In the genomic region with DNA sequence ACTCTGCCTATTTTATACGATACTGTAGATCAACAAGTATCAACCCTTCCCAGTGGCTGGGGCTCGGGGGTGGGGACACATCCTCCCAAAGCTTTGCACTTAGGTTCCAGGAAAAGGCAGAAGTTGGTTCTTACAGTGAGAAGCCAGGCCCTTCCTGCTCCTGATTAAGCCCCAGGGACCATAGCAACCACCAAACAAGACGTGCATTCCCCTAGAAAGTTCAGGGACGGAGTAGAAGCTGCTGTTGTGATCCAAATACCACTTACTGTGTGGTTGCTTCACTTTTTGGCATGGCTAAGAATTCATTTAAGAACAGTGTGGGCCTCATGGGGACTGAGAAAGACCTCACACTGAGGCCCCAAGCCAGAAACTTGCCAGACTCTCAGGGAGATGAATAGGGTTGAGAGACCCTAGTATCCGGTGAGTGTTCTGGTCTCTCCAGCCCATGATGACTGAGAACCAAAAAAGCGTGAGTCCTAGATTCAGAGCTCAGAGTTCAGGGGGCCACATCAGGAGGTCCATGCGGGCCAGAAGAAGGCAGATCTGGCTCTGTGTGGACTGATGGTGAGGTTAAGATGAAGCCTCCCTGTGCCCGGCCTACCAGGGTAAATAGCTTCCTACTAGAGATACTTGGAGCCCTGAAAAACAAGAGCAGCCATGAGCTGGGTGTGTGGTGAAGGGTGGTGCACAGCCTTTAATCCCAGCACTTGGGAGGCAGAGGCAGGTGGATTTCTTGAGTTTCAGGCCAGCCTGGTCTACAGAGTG, we compare ENCODE assay signal across 9 mouse cellular contexts. TPM values are rescaled to one million over a fixed set of nuclear protein-coding genes. Genes with fewer than 3 reads are reported as not detected.
DNase-seq lines count a peak whose midpoint lies in the region; ATAC-seq and TF ChIP-seq lines count a peak whose summit lies in the region.
"Had no signal": no experiment of that assay in that cellular context is flagged by ENCODE, and none has a peak within 500 bp of the region (broad histone marks: within the 10 kb centered on the region; RNA-seq: fewer than 3 reads in every experiment).

No protein-coding gene starts in this region.

- DNase-seq in forebrain, embryonic 14.5 days (ENCODE audit: low spot score) = no peak
- peak; percentile 26 to 38 for DNase-seq in heart, adult 2 months
- DNase-seq in limb, embryonic 10.5 days (ENCODE audit: low spot score) = no peak
- DNase-seq in frontal cortex, postnatal 14 days (ENCODE audit: low spot score in 2 of 2) = no peak
- no peak for DNase-seq in spleen, postnatal 4 days (ENCODE audit: low spot score in 2 of 2)
- DNase-seq in cerebellum, adult 9-10 months = no peak

- no peak overlapping the region for H3K4me3 ChIP-seq in forebrain, embryonic 15.5 days
- no peak overlapping the region for H3K4me3 ChIP-seq in forebrain, embryonic 14.5 days (ENCODE audit: low read depth, low read length)
- no peak overlapping the region for H3K4me3 ChIP-seq in ES-Bruce4 (ENCODE audit: low read depth, low read length)
- H3K4me3 ChIP-seq in heart, adult 2 months = no peak overlapping the region
- no peak overlapping the region for H3K4me3 ChIP-seq in limb, embryonic 10.5 days
- H3K4me3 ChIP-seq: myocyte had no signal

- no peak for TF ChIP-seq EP300 in ES-Bruce4 (IDR thresholded peaks at IDR 0.05; ENCODE audit: insufficient read depth, low read depth, low read length)
- peak; percentile 61; the same call in 1 of the 2 replicates for TF ChIP-seq EP300 in heart, adult 2 months (IDR thresholded peaks at IDR 0.05; ENCODE audit: insufficient read depth, low read depth, low read length)

- no peaks in the 10 kb centered on the region for H3K27me3 ChIP-seq in forebrain, embryonic 15.5 days
- H3K27me3 ChIP-seq in forebrain, embryonic 14.5 days (replicated peaks; ENCODE audit: control insufficient read depth, insufficient read depth, low read length) = no peaks in the 10 kb centered on the region
- H3K27me3 ChIP-seq in ES-Bruce4 (ENCODE audit: control insufficient read depth, insufficient read depth, low read length, poor library complexity, severe bottlenecking) = no peaks in the 10 kb centered on the region
- no peaks in the 10 kb centered on the region for H3K27me3 ChIP-seq in heart, adult 2 months (ENCODE audit: control insufficient read depth, insufficient read depth, low read length)
- H3K27me3 ChIP-seq in limb, embryonic 10.5 days (ENCODE audit: low read depth, poor library complexity, severe bottlenecking) = no peaks in the 10 kb centered on the region

- no peak for ATAC-seq in forebrain, embryonic 15.5 days (replicated peaks)
- no peak for ATAC-seq in forebrain, embryonic 14.5 days

- H3K36me3 ChIP-seq in forebrain, embryonic 15.5 days = no peaks in the 10 kb centered on the region
- H3K36me3 ChIP-seq in forebrain, embryonic 14.5 days (ENCODE audit: control insufficient read depth, insufficient read depth, low read length) = no peaks in the 10 kb centered on the region
- H3K36me3 ChIP-seq in ES-Bruce4 (ENCODE audit: control insufficient read depth, insufficient read depth, low read length, poor library complexity, severe bottlenecking) = no peaks in the 10 kb centered on the region
- H3K36me3 ChIP-seq in heart, adult 2 months (ENCODE audit: control insufficient read depth, insufficient read depth, low read length) = no peaks in the 10 kb centered on the region
- H3K36me3 ChIP-seq in limb, embryonic 10.5 days = no peaks in the 10 kb centered on the region

- 0 out of 2 replicates have a peak overlapping the region, but pooled peaks have one; percentile 1 for H3K27ac ChIP-seq in forebrain, embryonic 15.5 days (replicated peaks)
- H3K27ac ChIP-seq in forebrain, embryonic 14.5 days (ENCODE audit: low read depth, low read length) = no peak overlapping the region
- peak overlapping the region; percentile 5; the same call in 1 of the 2 replicates for H3K27ac ChIP-seq in ES-Bruce4 (ENCODE audit: insufficient read depth, low read length)
- H3K27ac ChIP-seq in heart, adult 2 months = peak overlapping the region; percentile 10; the same call in 1 of the 2 replicates
- 0 out of 2 replicates have a peak overlapping the region, but pooled peaks have one; percentile 6 for H3K27ac ChIP-seq in limb, embryonic 10.5 days

- H3K9ac ChIP-seq in forebrain, embryonic 15.5 days (replicated peaks) = no peak overlapping the region
- H3K9ac ChIP-seq in forebrain, embryonic 14.5 days (ENCODE audit: low read length) = no peak overlapping the region
- no peak overlapping the region for H3K9ac ChIP-seq in ES-Bruce4 (ENCODE audit: low read depth, poor library complexity, severe bottlenecking)
- H3K9ac ChIP-seq in heart, adult 2 months (ENCODE audit: low read depth, low read length) = no peak overlapping the region

- no peak overlapping the region for H3K4me2 ChIP-seq in forebrain, embryonic 15.5 days (replicated peaks)
- no peak overlapping the region for H3K4me2 ChIP-seq in forebrain, embryonic 14.5 days (ENCODE audit: low read length)

- H3K9me3 ChIP-seq in forebrain, embryonic 15.5 days = no peaks in the 10 kb centered on the region
- H3K9me3 ChIP-seq in forebrain, embryonic 14.5 days (replicated peaks; ENCODE audit: control insufficient read depth, low read length) = no peaks in the 10 kb centered on the region
- H3K9me3 ChIP-seq in ES-Bruce4 (replicated peaks; ENCODE audit: control insufficient read depth, insufficient read depth, low read length, poor library complexity, severe bottlenecking) = no peaks in the 10 kb centered on the region
- no peaks in the 10 kb centered on the region for H3K9me3 ChIP-seq in limb, embryonic 10.5 days (replicated peaks)

- TF ChIP-seq POLR2A in ES-Bruce4 (IDR thresholded peaks at IDR 0.05; ENCODE audit: insufficient read depth, low read length) = no peak
- TF ChIP-seq POLR2A in heart, adult 2 months (IDR thresholded peaks at IDR 0.05; ENCODE audit: insufficient read depth, low read depth, low read length) = no peak

- intact Hi-C loops in heart, adult 2 months (cut with DNase I) = loop anchor here (1.0 to 2.0 kb wide), 3 partner anchors 17 to 118 kb away; no protein-coding TSS in a partner anchor

- 65% methylated on average over 8 of the region's 8 CpGs for WGBS in forebrain, embryonic 15.5 days
- WGBS in forebrain, embryonic 14.5 days = 76% methylated on average over 8 of the region's 8 CpGs
- WGBS in heart, adult 2 months = 48% methylated on average over 8 of the region's 8 CpGs
- WGBS in limb, embryonic 10.5 days = 85% methylated on average over 8 of the region's 8 CpGs

- no peaks in the 10 kb centered on the region for H3K79me2 ChIP-seq in heart, adult 2 months (replicated peaks; ENCODE audit: control insufficient read depth, insufficient read depth, low read length)

- TF ChIP-seq CTCF in ES-Bruce4 (IDR thresholded peaks at IDR 0.05; ENCODE audit: low read depth, low read length) = no peak
- TF ChIP-seq CTCF in heart, adult 2 months (IDR thresholded peaks at IDR 0.05) = no peak

- H3K4me1 ChIP-seq in forebrain, embryonic 15.5 days = no peaks in the 10 kb centered on the region
- no peaks in the 10 kb centered on the region for H3K4me1 ChIP-seq in forebrain, embryonic 14.5 days (ENCODE audit: control insufficient read depth, insufficient read depth, low read length)
- peaks cover 8% of the 10 kb centered on the region for H3K4me1 ChIP-seq in ES-Bruce4 (ENCODE audit: control insufficient read depth, insufficient read depth, low read length)
- peaks cover 6% of the 10 kb centered on the region for H3K4me1 ChIP-seq in heart, adult 2 months (ENCODE audit: control insufficient read depth, insufficient read depth, low read length)
- H3K4me1 ChIP-seq in limb, embryonic 10.5 days = peaks cover 15% of the 10 kb centered on the region

RNA-seq across cellular contexts. Expression of a gene that starts 24.1 kb away (rescaled TPM):
- polyA plus RNA-seq in forebrain, embryonic 15.5 days (2015; fragmentation: Nextera tagmentation; extraction: Ambion mirVana) = 45.9 and 48.3 TPM in 2 replicates
- polyA plus RNA-seq in forebrain, embryonic 14.5 days (2014; fragmentation: Nextera tagmentation; extraction: Ambion mirVana) = 27.5 and 36.6 TPM in 2 replicates
- 13.9 and 20.2 TPM in 2 replicates for polyA plus RNA-seq in ES-Bruce4 (2011; ENCODE audit: insufficient read depth, insufficient read length, low read depth, missing spikeins)
- 10 to 100 TPM; 49.7 to 60.3 TPM for total RNA-seq in heart, adult 2 months (2021)
- 15.1 and 18.5 TPM in 2 replicates for polyA plus RNA-seq in heart, adult 2 months (2012; rRNA removed)
- 24.7 and 39.0 TPM in 2 replicates for polyA plus RNA-seq in limb, embryonic 10.5 days (2016; fragmentation: Nextera tagmentation; extraction: Ambion mirVana)

RNA-seq across cellular contexts. Expression of a gene that starts 53.7 kb away (rescaled TPM):
- polyA plus RNA-seq in forebrain, embryonic 15.5 days (2015; fragmentation: Nextera tagmentation; extraction: Ambion mirVana) = 32.6 and 34.2 TPM in 2 replicates
- polyA plus RNA-seq in forebrain, embryonic 14.5 days (2014; fragmentation: Nextera tagmentation; extraction: Ambion mirVana) = 14.5 and 20.8 TPM in 2 replicates
- polyA plus RNA-seq in ES-Bruce4 (2011; ENCODE audit: insufficient read depth, insufficient read length, low read depth, missing spikeins) = 19.3 and 21.2 TPM in 2 replicates
- total RNA-seq in heart, adult 2 months (2021) = 1 to 10 TPM; 4.0 to 4.5 TPM
- polyA plus RNA-seq in heart, adult 2 months (2012; rRNA removed) = 6.9 and 7.6 TPM in 2 replicates
- polyA plus RNA-seq in limb, embryonic 10.5 days (2016; fragmentation: Nextera tagmentation; extraction: Ambion mirVana) = 20.9 and 22.8 TPM in 2 replicates

Comparison
In these comparisons a context has a peak if more than half of its experiments do, and no peak if none do; other contexts are left out.
1. DNase-seq: peak in heart, adult 2 months (2 of 2); none in forebrain, embryonic 14.5 days (single experiment), limb, embryonic 10.5 days (single experiment), frontal cortex, postnatal 14 days (0 of 2), spleen, postnatal 4 days (0 of 2) and cerebellum, adult 9-10 months (single experiment).